Mouse (Mus musculus) cortical plate, adult 2 months (tissue): ENCODE data around the gene Gstp1.

Experiments
- CTCF ChIP-seq: fragments of 200-500 bp; IDR thresholded peaks from 2 replicates; pipeline ENCODE4 v1.5.1; 2011; ENCODE audit warnings: mild to moderate bottlenecking, control low read depth, low read length; ENCODE audit not compliant: insufficient read depth; ENCODE audit errors: extremely low read depth
- POLR2A ChIP-seq: fragments of 200-500 bp; IDR thresholded peaks from 2 replicates; pipeline ENCODE4 v1.6.1; 2011; ENCODE audit warnings: mild to moderate bottlenecking, low read length, control low read depth; ENCODE audit not compliant: insufficient read depth; ENCODE audit errors: extremely low read depth

GRCm38 (mm10) chr19:4015635-4016034, 22.1 kb downstream of the Gstp1 start:
- TF ChIP-seq POLR2A (no peak), CTCF (no peak)
